36 mouse cellular contexts compared by ENCODE assay signal in genomic region chr15:11292246-11292645, GRCm38 (mm10).
"Had no signal": no experiment of that assay in that cellular context is flagged by ENCODE, and none has a peak within 500 bp of the region (broad histone marks: within the 10 kb centered on the region; RNA-seq: fewer than 3 reads in every experiment).

No protein-coding gene starts in this region.

- H3K4me1 ChIP-seq: heart, embryonic 10.5 days; heart, embryonic 12.5 days; heart, embryonic 13.5 days; heart, embryonic 15.5 days; hindbrain, embryonic 12.5 days; intestine, embryonic 15.5 days; kidney, embryonic 15.5 days had no signal

- H3K36me3 ChIP-seq: heart, embryonic 10.5 days; heart, embryonic 12.5 days; heart, embryonic 13.5 days; heart, embryonic 15.5 days; hindbrain, embryonic 10.5 days; hindbrain, embryonic 12.5 days; hindbrain, embryonic 13.5 days; hindbrain, embryonic 15.5 days; intestine, embryonic 15.5 days; kidney, embryonic 15.5 days had no signal

- H3K27ac ChIP-seq: heart, embryonic 10.5 days; heart, embryonic 13.5 days; heart, embryonic 15.5 days; hindbrain, embryonic 10.5 days; hindbrain, embryonic 12.5 days; hindbrain, embryonic 13.5 days; hindbrain, embryonic 14.5 days; hindbrain, embryonic 15.5 days; hindbrain, postnatal 0 days; intestine, embryonic 15.5 days; kidney, embryonic 15.5 days; kidney, postnatal 0 days; layer of hippocampus, adult 2 months; left cerebral cortex, adult 2 months had no signal

- H3K4me3 ChIP-seq: heart, embryonic 10.5 days; heart, embryonic 12.5 days; heart, embryonic 13.5 days; heart, embryonic 15.5 days; hindbrain, embryonic 10.5 days; hindbrain, embryonic 12.5 days; hindbrain, embryonic 13.5 days; hindbrain, embryonic 15.5 days; intestine, embryonic 15.5 days; kidney, embryonic 15.5 days; layer of hippocampus, adult 2 months; left cerebral cortex, adult 2 months had no signal

- H3K9me3 ChIP-seq: heart, embryonic 10.5 days; heart, embryonic 12.5 days; heart, embryonic 13.5 days; heart, embryonic 15.5 days; hindbrain, embryonic 10.5 days; hindbrain, embryonic 12.5 days; hindbrain, embryonic 13.5 days; hindbrain, embryonic 15.5 days; intestine, embryonic 15.5 days; kidney, embryonic 15.5 days had no signal

- H3K27me3 ChIP-seq: heart, embryonic 12.5 days; heart, embryonic 13.5 days; heart, embryonic 15.5 days; hindbrain, embryonic 12.5 days; hindbrain, embryonic 13.5 days; hindbrain, embryonic 15.5 days; intestine, embryonic 15.5 days; kidney, embryonic 15.5 days had no signal

- DNase-seq: heart, postnatal 10 days; heart, postnatal 14 days; heart, postnatal 36 days; heart, postnatal 4 days; kidney, adult 11 months; kidney, adult 18-20 months; kidney, adult 2 months; kidney, adult 8-10 months; kidney, adult 9 months; kidney, postnatal 10 days; kidney, postnatal 14 days; kidney, postnatal 25 days; kidney, postnatal 36 days; kidney, postnatal 4 days; layer of hippocampus, adult 9-11 months; layer of hippocampus, postnatal 36 days had no signal

- H3K4me2 ChIP-seq: heart, embryonic 11.5 days; heart, embryonic 12.5 days; heart, embryonic 13.5 days; heart, embryonic 15.5 days; hindbrain, embryonic 12.5 days; hindbrain, embryonic 13.5 days; hindbrain, embryonic 14.5 days; hindbrain, embryonic 15.5 days; intestine, embryonic 15.5 days; kidney, embryonic 15.5 days had no signal

- H3K9ac ChIP-seq: heart, embryonic 12.5 days; heart, embryonic 13.5 days; heart, embryonic 15.5 days; hindbrain, embryonic 12.5 days; hindbrain, embryonic 13.5 days; hindbrain, embryonic 14.5 days; hindbrain, embryonic 15.5 days; intestine, embryonic 15.5 days; kidney, embryonic 15.5 days had no signal

- ATAC-seq: hindbrain, embryonic 16.5 days; hindbrain, postnatal 0 days; inflammation-experienced regulatory T-cells, adult 6 months; intestine, embryonic 15.5 days; intestine, embryonic 16.5 days; intestine, postnatal 0 days had no signal
